Mouse (Mus musculus): ENCODE measurements around the gene Vmn2r120.
"Not testable (repeated sequence)": the region's sequence is repeated elsewhere in the genome, so short reads cannot be mapped to it uniquely, and the experiment has no call there.

Gene Vmn2r120

GRCm38 (mm10) chr17:57545405-57545804, at the start of gene Vmn2r120:
Vmn2r120 (minus strand) TSS chr17:57545505.
- no peak for DNase-seq (ENCODE audit: low spot score in 2 of 2)

- DNase-seq (ENCODE audit: low spot score in 2 of 2), result not testable (repeated sequence)
Observed at GRCm38 (mm10) chr17:57587273-57587672, 42.0 kb upstream of the Vmn2r120 start.

GRCm38 (mm10) chr17:57574075-57574705, 28.9 kb upstream of the Vmn2r120 start:
- no peak for DNase-seq (ENCODE audit: low spot score in 2 of 2)

All from left cerebral cortex, adult 9 months (tissue).